In the genomic region with DNA sequence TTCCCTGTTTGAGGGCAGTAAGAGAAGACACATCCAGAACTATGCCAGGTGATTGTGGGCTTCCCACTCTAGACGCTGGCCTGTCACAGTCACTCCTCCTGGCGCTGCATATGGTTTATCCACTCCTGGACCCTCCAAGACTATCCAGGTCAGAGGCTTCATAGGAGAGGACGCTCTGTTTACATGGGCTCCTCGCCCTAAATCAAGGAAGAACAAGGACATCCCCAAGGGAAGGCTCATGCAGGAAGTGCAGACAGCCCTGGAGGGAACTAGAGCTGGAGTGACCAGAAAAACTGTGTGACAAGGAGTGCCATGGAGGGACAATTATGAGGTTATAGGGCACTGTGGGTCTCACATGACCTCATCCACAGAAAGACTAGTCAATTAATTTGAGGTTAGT, we compare ENCODE assay signal across 28 mouse cellular contexts. TPM values are rescaled to one million over a fixed set of nuclear protein-coding genes. Genes with fewer than 3 reads are reported as not detected.
DNase-seq lines count a peak whose midpoint lies in the region; ATAC-seq and TF ChIP-seq lines count a peak whose summit lies in the region.
"Had no signal": no experiment of that assay in that cellular context is flagged by ENCODE, and none has a peak within 500 bp of the region (broad histone marks: within the 10 kb centered on the region; RNA-seq: fewer than 3 reads in every experiment).

No protein-coding gene starts in this region.

- ATAC-seq in kidney, embryonic 16.5 days (ENCODE audit: low FRiP score, low TSS enrichment) = no peak
- no peak for ATAC-seq in stomach, postnatal 0 days (ENCODE audit: low FRiP score, low TSS enrichment)
- ATAC-seq: activated CD4-positive, CD25-positive, alpha-beta regulatory T cell, adult 4 months; forebrain, embryonic 15.5 days; hindbrain, embryonic 16.5 days; midbrain, embryonic 15.5 days had no signal

- peak overlapping the region; percentile 11; the same call in 1 of the 2 replicates for H3K27ac ChIP-seq in kidney, adult 2 months (ENCODE audit: insufficient read depth, low read depth, low read length)
- H3K27ac ChIP-seq in kidney, embryonic 16.5 days (ENCODE audit: low read length) = no peak overlapping the region; the same call in 1 of the 2 replicates
- 0 out of 2 replicates have a peak overlapping the region, but pooled peaks have one; percentile 26 for H3K27ac ChIP-seq in brown adipose tissue, adult 24 weeks (replicated peaks; ENCODE audit: low read depth, low read length)
- 0 out of 2 replicates have a peak overlapping the region, but pooled peaks have one; percentile 52 for H3K27ac ChIP-seq in embryonic facial prominence, embryonic 10.5 days (replicated peaks)
- peak overlapping the region; percentile 85; the same call in 1 of the 2 replicates for H3K27ac ChIP-seq in limb, embryonic 10.5 days
- no peak overlapping the region for H3K27ac ChIP-seq in stomach, postnatal 0 days (replicated peaks)
- H3K27ac ChIP-seq: forebrain, embryonic 15.5 days; left cerebral cortex, adult 2 months; liver, embryonic 14.5 days; macrophage; midbrain, embryonic 15.5 days had no signal

- no peak overlapping the region for H3K4me2 ChIP-seq in kidney, embryonic 16.5 days (replicated peaks; ENCODE audit: low read depth, low read length)
- no peak overlapping the region for H3K4me2 ChIP-seq in stomach, postnatal 0 days (replicated peaks; ENCODE audit: low read depth)
- H3K4me2 ChIP-seq: forebrain, embryonic 15.5 days; heart, embryonic 13.5 days; midbrain, embryonic 15.5 days had no signal

- no peak for TF ChIP-seq POLR2A in kidney, adult 2 months (IDR thresholded peaks at IDR 0.05; ENCODE audit: low read depth, low read length)

- peaks cover 27% of the 10 kb centered on the region for H3K4me1 ChIP-seq in kidney, adult 2 months (ENCODE audit: control insufficient read depth, insufficient read depth, low read length)
- peaks cover 41% of the 10 kb centered on the region for H3K4me1 ChIP-seq in kidney, embryonic 16.5 days (ENCODE audit: insufficient read depth, low read length)
- H3K4me1 ChIP-seq in brown adipose tissue, adult 24 weeks (ENCODE audit: control insufficient read depth, insufficient read depth, insufficient read length, low read length) = peaks cover 19% of the 10 kb centered on the region
- H3K4me1 ChIP-seq in embryonic facial prominence, embryonic 10.5 days = peaks cover 42% of the 10 kb centered on the region
- H3K4me1 ChIP-seq in limb, embryonic 10.5 days = peaks cover 39% of the 10 kb centered on the region
- peaks cover 3% of the 10 kb centered on the region for H3K4me1 ChIP-seq in stomach, postnatal 0 days (replicated peaks; ENCODE audit: control insufficient read depth, insufficient read depth)
- H3K4me1 ChIP-seq: forebrain, embryonic 15.5 days; midbrain, embryonic 15.5 days had no signal

- H3K9me3 ChIP-seq in kidney, embryonic 16.5 days (ENCODE audit: low read length) = no peaks in the 10 kb centered on the region
- no peaks in the 10 kb centered on the region for H3K9me3 ChIP-seq in embryonic facial prominence, embryonic 10.5 days
- no peaks in the 10 kb centered on the region for H3K9me3 ChIP-seq in limb, embryonic 10.5 days (replicated peaks)
- no peaks in the 10 kb centered on the region for H3K9me3 ChIP-seq in stomach, postnatal 0 days (ENCODE audit: control insufficient read depth, low read length)
- H3K9me3 ChIP-seq: forebrain, embryonic 15.5 days; heart, embryonic 13.5 days; hindbrain, embryonic 10.5 days; midbrain, embryonic 15.5 days had no signal

- TF ChIP-seq EP300 in stomach, postnatal 0 days (optimal IDR thresholded peaks at IDR 0.05) = no peak

- TF ChIP-seq CTCF in kidney, adult 2 months (conservative IDR thresholded peaks at IDR 0.05; ENCODE audit: insufficient read depth, insufficient read length, low read depth, low read length) = no peak
- no peak for TF ChIP-seq CTCF in stomach, postnatal 0 days (IDR thresholded peaks at IDR 0.05; ENCODE audit: low read depth)

- no peak overlapping the region for H3K9ac ChIP-seq in kidney, embryonic 16.5 days (replicated peaks; ENCODE audit: low read length)
- no peak overlapping the region for H3K9ac ChIP-seq in stomach, postnatal 0 days (ENCODE audit: low read length)
- H3K9ac ChIP-seq: forebrain, embryonic 15.5 days; heart, embryonic 13.5 days; liver, embryonic 14.5 days; midbrain, embryonic 15.5 days had no signal

- DNase-seq in kidney, adult 2 months = no peak
- no peak for DNase-seq in embryonic facial prominence, embryonic 10.5 days (ENCODE audit: low spot score)
- no peak for DNase-seq in limb, embryonic 10.5 days (ENCODE audit: low spot score)
- DNase-seq in urinary bladder, postnatal 25 days (ENCODE audit: low spot score) = no peak
- no peak for DNase-seq in stomach, postnatal 0 days (ENCODE audit: low spot score)
- DNase-seq: adrenal gland, adult 8-10 months; B cell, adult 2 months; cerebellum, adult 11 months; heart, postnatal 10 days; kidney, postnatal 14 days; liver; lung, adult 2 months; lung, postnatal 10 days; right cerebral cortex, postnatal 25 days; spleen, adult 18-20 months; thymus, adult 2 months; thymus, postnatal 36 days had no signal

- 76% methylated on average over 4 of the region's 4 CpGs for WGBS in kidney, adult 2 months
- 64% methylated on average over 4 of the region's 4 CpGs for WGBS in kidney, embryonic 16.5 days
- WGBS in embryonic facial prominence, embryonic 10.5 days = 88% methylated on average over 4 of the region's 4 CpGs
- 91% methylated on average over 4 of the region's 4 CpGs for WGBS in limb, embryonic 10.5 days
- 79% methylated on average over 4 of the region's 4 CpGs for WGBS in stomach, postnatal 0 days

- no peaks in the 10 kb centered on the region for H3K27me3 ChIP-seq in kidney, adult 2 months (replicated peaks; ENCODE audit: control insufficient read depth, insufficient read depth, low read length)
- no peaks in the 10 kb centered on the region for H3K27me3 ChIP-seq in kidney, embryonic 16.5 days (ENCODE audit: insufficient read depth, low read length)
- no peaks in the 10 kb centered on the region for H3K27me3 ChIP-seq in embryonic facial prominence, embryonic 10.5 days (replicated peaks; ENCODE audit: low read depth, poor library complexity, severe bottlenecking)
- H3K27me3 ChIP-seq in limb, embryonic 10.5 days (ENCODE audit: low read depth, poor library complexity, severe bottlenecking) = no peaks in the 10 kb centered on the region
- H3K27me3 ChIP-seq in stomach, postnatal 0 days (ENCODE audit: control insufficient read depth, insufficient read depth, low read length) = no peaks in the 10 kb centered on the region
- H3K27me3 ChIP-seq: forebrain, embryonic 15.5 days; heart, embryonic 13.5 days; midbrain, embryonic 15.5 days had no signal

- no peaks in the 10 kb centered on the region for H3K36me3 ChIP-seq in kidney, adult 2 months (ENCODE audit: control insufficient read depth, insufficient read depth, low read length)
- H3K36me3 ChIP-seq in kidney, embryonic 16.5 days (ENCODE audit: insufficient read depth, low read length) = peaks cover 4% of the 10 kb centered on the region; the same call in 1 of the 2 replicates
- H3K36me3 ChIP-seq in embryonic facial prominence, embryonic 10.5 days (replicated peaks) = peaks cover 13% of the 10 kb centered on the region; the same call in 1 of the 2 replicates
- peaks cover 6% of the 10 kb centered on the region for H3K36me3 ChIP-seq in limb, embryonic 10.5 days
- H3K36me3 ChIP-seq in stomach, postnatal 0 days (ENCODE audit: control insufficient read depth, insufficient read depth, low read length) = 0 out of 2 replicates have a peak, but pooled peaks cover 6% of the 10 kb centered on the region
- H3K36me3 ChIP-seq: heart, embryonic 13.5 days; midbrain, embryonic 15.5 days had no signal

- H3K4me3 ChIP-seq in kidney, adult 2 months (ENCODE audit: insufficient read depth, low read depth, low read length) = no peak overlapping the region
- no peak overlapping the region for H3K4me3 ChIP-seq in kidney, embryonic 16.5 days (ENCODE audit: low read length)
- H3K4me3 ChIP-seq in brown adipose tissue, adult 24 weeks (ENCODE audit: insufficient read depth, low read depth, low read length) = no peak overlapping the region
- H3K4me3 ChIP-seq in embryonic facial prominence, embryonic 10.5 days = no peak overlapping the region
- no peak overlapping the region for H3K4me3 ChIP-seq in limb, embryonic 10.5 days
- no peak overlapping the region for H3K4me3 ChIP-seq in stomach, postnatal 0 days (ENCODE audit: low read depth, low read length)
- H3K4me3 ChIP-seq: forebrain, embryonic 15.5 days; heart, embryonic 13.5 days; hindbrain, embryonic 10.5 days; left cerebral cortex, adult 2 months; midbrain, embryonic 15.5 days had no signal

RNA-seq across cellular contexts. Expression of a gene that starts 24.9 kb away (rescaled TPM):
- polyA plus RNA-seq in kidney, adult 2 months (2012; rRNA removed) = 9.0 and 11.5 TPM in 2 replicates
- polyA plus RNA-seq in kidney, embryonic 16.5 days (2015; fragmentation: Nextera tagmentation; extraction: Ambion mirVana) = 3.2 and 4.0 TPM in 2 replicates
- 2.2 and 3.0 TPM in 2 replicates for polyA plus RNA-seq in brown adipose tissue, adult 24 weeks (2012; ENCODE audit: insufficient read depth, insufficient read length, missing spikeins)
- polyA plus RNA-seq in embryonic facial prominence, embryonic 10.5 days (2016; fragmentation: Nextera tagmentation; extraction: Ambion mirVana) = 3.5 and 4.0 TPM in 2 replicates
- polyA plus RNA-seq in limb, embryonic 10.5 days (2016; fragmentation: Nextera tagmentation; extraction: Ambion mirVana) = 2.8 and 4.5 TPM in 2 replicates
- polyA plus RNA-seq in stomach, postnatal 0 days (2015; fragmentation: Nextera tagmentation; extraction: Ambion mirVana) = 1.1 and 1.3 TPM in 2 replicates

RNA-seq across cellular contexts. Expression of a gene that starts 29.9 kb away (rescaled TPM):
- polyA plus RNA-seq in kidney, adult 2 months (2012; rRNA removed) = 8.9 and 9.0 TPM in 2 replicates
- polyA plus RNA-seq in kidney, embryonic 16.5 days (2015; fragmentation: Nextera tagmentation; extraction: Ambion mirVana) = 24.7 and 25.2 TPM in 2 replicates
- polyA plus RNA-seq in brown adipose tissue, adult 24 weeks (2012; ENCODE audit: insufficient read depth, insufficient read length, missing spikeins) = 4.8 and 9.3 TPM in 2 replicates
- 20.4 and 20.6 TPM in 2 replicates for polyA plus RNA-seq in embryonic facial prominence, embryonic 10.5 days (2016; fragmentation: Nextera tagmentation; extraction: Ambion mirVana)
- 19.8 and 25.1 TPM in 2 replicates for polyA plus RNA-seq in limb, embryonic 10.5 days (2016; fragmentation: Nextera tagmentation; extraction: Ambion mirVana)
- 11.3 and 12.7 TPM in 2 replicates for polyA plus RNA-seq in stomach, postnatal 0 days (2015; fragmentation: Nextera tagmentation; extraction: Ambion mirVana)

RNA-seq across cellular contexts. Expression of a gene that starts 29.9 kb away (rescaled TPM):
- 2.0 and 2.4 TPM in 2 replicates for polyA plus RNA-seq in kidney, adult 2 months (2012; rRNA removed)
- polyA plus RNA-seq in kidney, embryonic 16.5 days (2015; fragmentation: Nextera tagmentation; extraction: Ambion mirVana) = 4.0 and 6.0 TPM in 2 replicates
- polyA plus RNA-seq in brown adipose tissue, adult 24 weeks (2012; ENCODE audit: insufficient read depth, insufficient read length, missing spikeins) = 0.54 TPM in 1 of 2 replicates, not detected in the other
- 5.6 and 6.2 TPM in 2 replicates for polyA plus RNA-seq in embryonic facial prominence, embryonic 10.5 days (2016; fragmentation: Nextera tagmentation; extraction: Ambion mirVana)
- polyA plus RNA-seq in limb, embryonic 10.5 days (2016; fragmentation: Nextera tagmentation; extraction: Ambion mirVana) = 3.6 and 4.3 TPM in 2 replicates
- 4.3 and 5.6 TPM in 2 replicates for polyA plus RNA-seq in stomach, postnatal 0 days (2015; fragmentation: Nextera tagmentation; extraction: Ambion mirVana)
- polyA plus RNA-seq: macrophage had no signal

RNA-seq across cellular contexts. Expression of a gene that starts 35.9 kb away (rescaled TPM):
- polyA plus RNA-seq in kidney, adult 2 months (2012; rRNA removed) = 1.6 and 1.8 TPM in 2 replicates
- polyA plus RNA-seq in kidney, embryonic 16.5 days (2015; fragmentation: Nextera tagmentation; extraction: Ambion mirVana) = 2.0 and 2.6 TPM in 2 replicates
- polyA plus RNA-seq in brown adipose tissue, adult 24 weeks (2012; ENCODE audit: insufficient read depth, insufficient read length, missing spikeins) = 0.88 TPM in 1 of 2 replicates, not detected in the other
- polyA plus RNA-seq in embryonic facial prominence, embryonic 10.5 days (2016; fragmentation: Nextera tagmentation; extraction: Ambion mirVana) = 1.8 and 2.8 TPM in 2 replicates
- 1.4 and 3.9 TPM in 2 replicates for polyA plus RNA-seq in limb, embryonic 10.5 days (2016; fragmentation: Nextera tagmentation; extraction: Ambion mirVana)
- polyA plus RNA-seq in stomach, postnatal 0 days (2015; fragmentation: Nextera tagmentation; extraction: Ambion mirVana) = 8.0 and 8.7 TPM in 2 replicates

Comparison
In these comparisons a context has a peak if more than half of its experiments do, and no peak if none do; other contexts are left out.
1. H3K27ac ChIP-seq: peak in kidney, adult 2 months (single experiment), brown adipose tissue, adult 24 weeks (single experiment), embryonic facial prominence, embryonic 10.5 days (single experiment) and limb, embryonic 10.5 days (single experiment); none in kidney, embryonic 16.5 days (single experiment) and stomach, postnatal 0 days (single experiment).